Mouse (Mus musculus): ENCODE measurements around the gene Car6. TPM values are rescaled to one million over a fixed set of nuclear protein-coding genes. Genes with fewer than 3 reads are reported as not detected.
A peak's percentile ranks its signal among the peaks of the same experiment; 100 is the strongest.

The Car6 gene
- total RNA-seq, 2 experiments from 2014 or later, result not detected

GRCm38 (mm10) chr4:150138084-150138543 is 63.0 kb downstream of the Car6 start:
- DNase-seq (ENCODE audit: extremely low spot score in 1 of 2, low spot score in 1 of 2), result peak in 1 of 2 experiments; percentile 17

- no peak for DNase-seq (ENCODE audit: extremely low spot score in 1 of 2, low spot score in 1 of 2)
Measured at GRCm38 (mm10) chr4:150137368-150138083, 63.6 kb downstream of the Car6 start.

Other genes starting within 250 kb of the Car6 start
- gene Spsb1, start 246.3 kb downstream of the Car6 start, total RNA-seq (2021), result 10 to 100 TPM; 23.8 to 25.5 TPM
- gene H6pd, start 192.3 kb downstream of the Car6 start, total RNA-seq (2021), result 1 to 10 TPM; 8.8 to 9.1 TPM
- gene Gpr157, start 114.0 kb downstream of the Car6 start, total RNA-seq (2021), result 1 to 10 TPM; 1.1 to 1.8 TPM
- 1 to 10 TPM; 4.9 to 5.8 TPM for gene Slc2a5, start 82.0 kb downstream of the Car6 start, total RNA-seq (2021)
- not detected for gene Slc2a7, start 52.4 kb downstream of the Car6 start, total RNA-seq (2021)
- gene Eno1, start 35.4 kb upstream of the Car6 start, total RNA-seq (2021), result 100 to 1,000 TPM; 401 to 447 TPM
- 100 to 1,000 TPM; 106 to 134 TPM for gene Rere, start 80.3 kb upstream of the Car6 start, total RNA-seq (2021)